Mouse (Mus musculus) layer of hippocampus, adult 11-12 months (tissue): ENCODE results near the gene Zfyve28.
A peak's percentile ranks its signal among the peaks of the same experiment; 100 is the strongest.

ENCODE experiments used
- DNase-seq: peaks from one replicate; pipeline ENCODE4 v3.0.0; 2022; ENCODE audit warnings: low spot score

The Zfyve28 gene

GRCm38 (mm10) chr5:34250090-34250489 lies 38.2 kb downstream of the Zfyve28 start:
- DNase-seq: no peak

GRCm38 (mm10) chr5:34249132-34249531 lies 39.1 kb downstream of the Zfyve28 start:
- no peak for DNase-seq

DNA sequence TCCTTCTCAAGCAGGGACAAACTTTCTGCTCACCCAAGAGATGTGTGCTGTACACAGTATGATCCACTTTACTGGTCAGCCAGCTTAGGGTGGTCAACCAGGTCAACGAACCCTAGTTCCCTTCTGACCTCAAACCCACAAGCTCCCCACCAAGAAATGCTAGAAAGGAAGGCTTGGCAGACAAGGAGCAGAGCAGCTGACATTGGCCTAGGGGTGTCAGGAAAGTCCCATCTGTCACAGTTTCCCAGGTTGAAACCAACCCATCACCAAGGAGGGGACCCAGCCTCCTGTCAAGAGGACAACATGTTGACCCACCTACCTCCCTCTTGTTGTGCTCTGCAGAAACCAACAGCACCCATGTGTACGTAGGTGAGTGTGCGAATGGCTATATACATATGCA lies 41.8 kb downstream of the Zfyve28 start:
- no peak for DNase-seq

DNA sequence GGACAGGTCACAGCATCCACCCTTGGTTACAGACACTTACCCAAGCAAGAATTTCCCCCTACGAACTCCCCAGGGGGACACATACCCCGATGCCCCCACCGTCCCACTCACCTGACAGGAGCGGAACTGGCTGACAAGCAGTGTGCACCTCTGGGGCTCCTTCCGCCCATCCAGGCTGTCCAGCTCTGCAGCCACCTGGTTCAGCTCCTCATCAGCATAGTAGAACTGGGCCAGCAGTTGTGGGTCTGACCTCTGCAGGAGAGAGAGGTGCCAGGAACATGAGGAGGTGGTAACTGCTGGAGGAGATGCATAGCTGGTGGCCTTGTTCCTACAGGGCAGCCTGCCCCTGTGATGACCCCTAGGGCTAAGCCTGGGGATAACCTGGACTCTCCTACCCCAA lies 45.2 kb downstream of the Zfyve28 start:
- DNase-seq: no peak

- peak; percentile 72 for DNase-seq
Measured at GRCm38 (mm10) chr5:34242224-34242963, 45.9 kb downstream of the Zfyve28 start.

GRCm38 (mm10) chr5:34238444-34238843 lies 49.8 kb downstream of the Zfyve28 start:
- no peak for DNase-seq

DNA sequence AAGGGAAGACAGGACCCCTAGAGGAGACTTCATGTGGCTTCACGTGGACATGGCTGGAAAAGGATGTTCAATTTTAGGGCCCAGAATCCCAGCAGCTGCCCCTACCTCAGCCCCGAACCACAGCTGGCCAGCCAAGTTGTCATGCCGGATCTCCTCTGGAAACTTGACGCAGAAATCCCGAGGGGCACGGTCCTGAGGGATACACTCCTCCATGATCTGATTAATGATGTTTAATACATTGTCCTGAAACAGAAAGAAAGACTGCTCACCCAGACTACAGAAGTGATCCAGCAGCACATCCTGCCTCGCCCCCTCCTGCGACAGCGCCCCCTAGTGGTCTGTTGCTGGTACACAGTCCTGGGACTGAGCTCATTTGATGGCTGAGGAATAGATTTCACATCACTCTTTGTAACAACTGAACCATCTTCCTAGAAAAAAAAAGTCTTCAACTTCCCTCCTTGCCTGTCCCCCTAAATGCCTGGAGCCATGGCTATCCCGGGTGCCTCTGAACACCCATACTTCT lies 52.3 kb downstream of the Zfyve28 start:
- no peak for DNase-seq

GRCm38 (mm10) chr5:34235056-34235455 lies 53.2 kb downstream of the Zfyve28 start:
- no peak for DNase-seq

- DNase-seq: no peak
Measured at GRCm38 (mm10) chr5:34233221-34233515, 55.1 kb downstream of the Zfyve28 start.

- DNase-seq: no peak
Measured at GRCm38 (mm10) chr5:34232481-34233220, 55.6 kb downstream of the Zfyve28 start.

- DNase-seq: no peak
Measured at GRCm38 (mm10) chr5:34231901-34232300, 56.3 kb downstream of the Zfyve28 start.

DNA sequence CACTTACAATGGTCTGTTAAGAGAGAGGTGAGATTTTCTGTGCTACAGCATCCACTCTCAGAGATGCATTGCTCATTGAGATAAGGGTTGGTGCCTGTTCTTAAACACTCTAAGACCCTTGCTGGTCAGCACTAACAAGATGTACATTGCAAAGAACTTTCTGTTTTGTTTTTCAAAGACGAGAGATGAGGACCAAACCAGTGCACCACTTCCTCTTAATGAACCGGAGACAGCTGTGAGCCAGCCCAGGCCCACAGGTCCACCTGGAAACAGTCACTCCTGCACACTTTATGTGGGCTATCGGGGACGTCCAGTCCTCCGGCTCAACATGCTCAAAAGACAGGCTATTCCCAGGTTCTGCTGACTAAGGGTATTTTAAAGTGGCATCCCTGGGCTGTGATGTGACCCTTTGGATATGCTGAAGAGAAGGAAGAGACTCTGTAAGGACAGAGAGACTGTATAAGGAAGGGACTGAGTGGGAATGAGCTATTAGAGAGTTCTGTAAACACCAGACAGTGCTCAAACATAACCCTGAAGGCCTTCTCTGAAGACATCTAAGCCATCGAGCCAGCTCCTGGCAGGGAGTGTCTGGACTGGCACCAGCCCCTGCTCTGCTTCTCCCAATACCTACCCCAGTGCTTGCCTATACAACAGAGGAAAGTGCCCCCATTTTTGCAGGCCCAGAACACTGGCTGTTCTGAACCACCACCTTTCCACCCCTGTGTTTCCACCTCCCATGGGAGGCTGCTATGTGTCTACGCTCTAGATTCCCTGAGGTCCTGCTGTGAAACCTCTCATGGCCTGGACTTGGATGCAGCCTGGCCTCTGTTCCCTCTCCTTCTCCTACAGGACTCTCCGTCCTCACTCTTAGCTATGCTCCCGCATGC lies 57.4 kb downstream of the Zfyve28 start:
- no peak for DNase-seq

GRCm38 (mm10) chr5:34229503-34229902 lies 58.7 kb downstream of the Zfyve28 start:
- DNase-seq: no peak

GRCm38 (mm10) chr5:34225516-34225915 lies 62.7 kb downstream of the Zfyve28 start:
- no peak for DNase-seq

DNA sequence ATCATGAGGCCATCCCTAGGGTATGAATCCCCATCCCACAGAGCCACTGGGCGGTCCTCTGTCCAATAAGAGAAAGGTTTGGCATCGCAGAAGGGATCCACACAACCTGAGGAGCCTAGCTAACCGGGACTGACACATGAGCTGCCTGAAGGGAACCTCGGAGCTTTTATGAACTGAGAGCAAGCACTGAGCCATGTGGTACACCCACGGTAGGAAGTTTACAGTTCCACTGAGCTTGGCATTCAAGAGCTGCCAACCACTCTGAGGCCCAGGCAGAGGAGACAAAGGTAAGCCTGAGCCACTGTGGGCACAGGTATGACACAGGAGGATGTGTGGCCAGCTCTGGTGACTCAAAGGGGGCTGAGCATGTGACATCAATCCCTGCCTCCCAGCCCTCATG lies 63.7 kb downstream of the Zfyve28 start:
- no peak for DNase-seq

DNA sequence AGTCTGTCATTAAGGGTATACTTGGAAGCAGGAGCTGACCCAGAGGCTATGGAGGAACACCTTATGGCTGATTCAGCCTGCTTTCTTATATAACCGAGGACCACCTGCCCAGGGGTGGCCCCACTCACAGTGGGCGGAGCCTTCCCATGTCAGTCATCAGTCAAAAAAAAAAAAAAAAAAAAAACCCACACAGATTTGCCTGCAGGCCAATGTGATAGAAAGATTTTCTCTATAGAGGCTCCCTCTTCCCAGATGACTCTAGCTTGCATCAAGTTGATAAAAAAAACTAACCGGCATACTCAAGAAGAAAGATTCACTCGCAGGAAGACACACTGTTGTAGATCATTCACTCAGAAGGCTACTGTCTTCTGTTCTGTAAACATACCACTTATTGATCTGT lies 68.2 kb downstream of the Zfyve28 start:
- no peak for DNase-seq

DNA sequence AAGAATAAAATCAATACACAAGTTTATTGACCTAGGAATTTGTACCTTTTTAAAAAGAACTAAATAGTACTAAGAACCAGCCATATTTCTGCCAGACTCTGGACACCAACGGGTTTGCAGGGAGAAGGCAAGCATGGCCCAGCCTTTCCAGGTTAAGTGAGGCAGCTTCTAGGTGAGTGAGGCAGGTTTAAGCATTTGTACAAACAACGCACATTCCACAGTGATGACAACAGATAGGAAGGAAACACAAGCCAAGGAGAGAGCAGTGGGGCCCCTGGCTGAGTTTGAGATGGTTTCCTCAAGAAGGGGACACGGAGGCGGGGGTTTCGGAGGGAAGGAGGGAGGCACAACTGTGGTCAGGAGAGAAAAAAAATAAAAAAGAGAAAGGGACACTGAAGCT lies 69.6 kb downstream of the Zfyve28 start:
- DNase-seq: no peak

- DNase-seq: no peak
Measured at GRCm38 (mm10) chr5:34217756-34218155, 70.5 kb downstream of the Zfyve28 start.

DNA sequence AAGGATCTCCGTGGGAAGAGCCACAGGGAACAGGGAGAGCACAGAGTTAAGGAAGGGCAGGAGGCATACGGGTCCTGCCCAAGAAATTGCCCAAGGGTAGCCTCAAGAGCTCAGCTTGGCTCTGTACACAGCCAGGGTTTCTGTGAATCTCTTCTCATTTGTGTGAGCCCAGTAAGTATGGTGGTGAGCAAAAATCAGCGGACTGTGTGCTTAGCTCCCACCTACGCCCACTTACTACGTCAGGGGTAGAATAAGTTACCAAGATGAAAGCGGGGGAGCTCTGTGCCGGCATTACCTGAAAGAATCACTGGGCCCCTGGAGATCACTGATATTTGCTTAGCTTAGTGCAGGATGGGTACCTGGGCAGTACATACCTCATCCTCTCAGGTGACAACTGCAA lies 72.2 kb downstream of the Zfyve28 start:
- no peak for DNase-seq

GRCm38 (mm10) chr5:34213659-34214058 lies 74.6 kb downstream of the Zfyve28 start:
- DNase-seq: no peak

DNA sequence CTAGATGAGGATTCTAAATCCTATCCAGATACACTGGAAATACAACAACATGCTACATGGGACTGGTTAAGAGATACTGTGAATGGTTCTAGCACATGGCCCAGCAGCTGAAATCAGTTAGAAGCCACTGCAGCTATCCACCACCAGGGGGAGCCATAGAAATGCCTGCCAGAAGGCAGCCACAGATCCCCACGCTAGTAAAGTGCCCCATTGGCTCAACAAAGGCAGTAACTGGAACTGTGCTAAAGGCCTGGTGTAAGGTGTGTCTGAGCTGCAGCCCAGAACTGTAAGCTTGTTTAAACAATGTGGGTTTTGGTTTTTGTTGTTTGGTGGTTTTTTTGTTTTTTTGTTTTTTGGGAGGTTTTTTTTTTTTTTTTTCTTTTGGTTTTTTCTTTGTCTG lies 78.0 kb downstream of the Zfyve28 start:
- peak; percentile 78 for DNase-seq

- no peak for DNase-seq
Measured at GRCm38 (mm10) chr5:34207503-34207902, 80.7 kb downstream of the Zfyve28 start.

GRCm38 (mm10) chr5:34205788-34206187 lies 82.5 kb downstream of the Zfyve28 start:
- no peak for DNase-seq
